Mouse (Mus musculus): ENCODE measurements around the gene Tldc2. TPM values are rescaled to one million over a fixed set of nuclear protein-coding genes. Genes with fewer than 3 reads are reported as not detected.

Tldc2 gene
- polyA plus RNA-seq, 1 experiment from 2014 or later, result not detected

DNA sequence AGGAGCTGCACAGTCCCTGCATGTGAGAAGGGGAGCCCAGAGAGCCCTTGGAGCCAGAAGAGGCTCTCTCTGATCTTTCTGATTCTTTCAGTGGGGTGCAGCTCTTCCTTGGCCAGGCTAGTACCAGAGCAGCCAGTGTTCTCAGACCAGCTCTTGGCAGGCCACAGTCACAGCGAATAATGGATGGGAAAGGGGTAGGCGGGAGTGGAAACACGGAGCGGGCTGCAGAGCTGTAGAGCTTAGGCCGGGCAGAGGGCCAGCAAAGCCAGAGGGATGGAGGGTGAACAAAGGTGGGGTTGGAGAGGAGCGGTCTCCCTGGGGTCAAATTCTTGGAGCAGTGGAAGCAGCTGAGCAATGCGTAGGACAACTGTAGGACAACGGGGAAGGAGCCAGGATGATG, 5.2 kb downstream of the Tldc2 start:
- H3K4me2 ChIP-seq (ENCODE audit: low read length), result no peak overlapping the region
- H3K27me3 ChIP-seq (replicated peaks; ENCODE audit: control insufficient read depth, insufficient read depth, low read length), result no peaks in the 10 kb centered on the region
- ATAC-seq (replicated peaks; ENCODE audit: low FRiP score, low TSS enrichment, low read depth) (no peak), DNase-seq (ENCODE audit: low spot score) (no peak)
- no peak overlapping the region for H3K27ac ChIP-seq (ENCODE audit: low read depth)
- 42% methylated on average over 8 of the region's 8 CpGs for WGBS
- H3K36me3 ChIP-seq (ENCODE audit: control insufficient read depth, insufficient read depth, low read length), result 0 out of 2 replicates have a peak, but pooled peaks cover 8% of the 10 kb centered on the region
- H3K4me1 ChIP-seq (replicated peaks; ENCODE audit: control insufficient read depth, insufficient read depth, low read length), result peaks cover 5% of the 10 kb centered on the region; the same call in 1 of the 2 replicates
- H3K9ac ChIP-seq (ENCODE audit: low read length), result no peak overlapping the region
- no peak overlapping the region for H3K4me3 ChIP-seq (ENCODE audit: low read depth, low read length)
- no peaks in the 10 kb centered on the region for H3K9me3 ChIP-seq (ENCODE audit: control insufficient read depth, low read length)

DNA sequence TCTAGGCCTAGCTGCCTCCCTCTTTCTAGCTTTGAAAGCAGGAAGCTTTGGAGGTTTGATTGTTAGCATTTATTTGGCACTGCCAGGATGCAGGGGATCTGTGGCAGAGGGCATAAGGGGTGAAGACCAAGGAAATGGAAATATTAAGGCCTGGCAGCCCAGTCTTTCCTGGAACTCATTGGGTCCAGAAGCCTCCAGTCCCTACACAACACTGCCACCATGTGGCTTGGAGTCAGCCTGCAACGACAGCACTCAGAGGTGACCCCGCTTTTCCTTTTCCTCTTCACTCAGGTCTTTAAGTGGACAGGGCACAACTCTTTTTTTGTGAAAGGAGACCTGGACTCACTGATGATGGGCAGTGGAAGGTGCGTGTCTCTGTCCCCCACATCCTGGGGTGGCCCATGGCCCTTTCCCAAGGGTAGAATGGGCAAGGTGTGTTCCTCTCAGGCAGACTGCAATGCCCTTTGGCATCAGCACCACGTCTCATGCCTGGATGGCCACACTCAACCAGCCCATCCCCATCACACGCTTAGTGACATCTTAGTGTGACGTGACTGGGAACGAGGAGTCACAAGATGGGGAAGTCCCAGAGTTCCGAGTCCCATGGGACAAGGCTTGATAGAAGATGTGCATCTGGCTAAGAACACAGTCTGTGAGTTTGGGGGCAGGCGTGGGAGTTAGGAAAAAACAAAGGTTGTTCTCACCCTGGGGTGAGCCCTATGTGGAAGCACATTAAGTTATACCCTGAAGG, 8.3 kb downstream of the Tldc2 start:
- 65% methylated on average over 9 of the region's 9 CpGs for whole genome bisulfite sequencing
- ATAC-seq (replicated peaks; ENCODE audit: low FRiP score, low TSS enrichment, low read depth) (peak; percentile 50; the same call in 1 of the 2 replicates), DNase-seq (ENCODE audit: low spot score) (peak; percentile 84)
- no peak overlapping the region for H3K4me3 ChIP-seq (ENCODE audit: low read depth, low read length)
- peaks cover 18% of the 10 kb centered on the region for H3K36me3 ChIP-seq (ENCODE audit: control insufficient read depth, insufficient read depth, low read length)
- no peak overlapping the region for H3K27ac ChIP-seq (ENCODE audit: low read depth)
- H3K4me2 ChIP-seq (ENCODE audit: low read length), result no peak overlapping the region
- no peaks in the 10 kb centered on the region for H3K27me3 ChIP-seq (replicated peaks; ENCODE audit: control insufficient read depth, insufficient read depth, low read length)
- H3K4me1 ChIP-seq (replicated peaks; ENCODE audit: control insufficient read depth, insufficient read depth, low read length), result peaks cover 5% of the 10 kb centered on the region; the same call in 1 of the 2 replicates
- no peaks in the 10 kb centered on the region for H3K9me3 ChIP-seq (ENCODE audit: control insufficient read depth, low read length)
- H3K9ac ChIP-seq (ENCODE audit: low read length), result no peak overlapping the region

- DNase-seq (ENCODE audit: low spot score) (no peak), ATAC-seq (replicated peaks; ENCODE audit: low FRiP score, low TSS enrichment, low read depth) (no peak)
- Histone ChIP-seq H3K4me1 (replicated peaks; ENCODE audit: control insufficient read depth, insufficient read depth, low read length) (no peaks in the 10 kb centered on the region), H3K9me3 (ENCODE audit: control insufficient read depth, low read length) (no peaks in the 10 kb centered on the region), H3K4me3 (ENCODE audit: low read depth, low read length) (no peak overlapping the region), H3K27ac (ENCODE audit: low read depth) (no peak overlapping the region), H3K36me3 (ENCODE audit: control insufficient read depth, insufficient read depth, low read length) (peaks cover 46% of the 10 kb centered on the region), H3K4me2 (ENCODE audit: low read length) (no peak overlapping the region), H3K9ac (ENCODE audit: low read length) (no peak overlapping the region), H3K27me3 (replicated peaks; ENCODE audit: control insufficient read depth, insufficient read depth, low read length) (no peaks in the 10 kb centered on the region)
- 83% methylated on average over 12 of the region's 12 CpGs for WGBS
Observed at GRCm38 (mm10) chr2:157099532-157100318, 12.9 kb downstream of the Tldc2 start.

DNA sequence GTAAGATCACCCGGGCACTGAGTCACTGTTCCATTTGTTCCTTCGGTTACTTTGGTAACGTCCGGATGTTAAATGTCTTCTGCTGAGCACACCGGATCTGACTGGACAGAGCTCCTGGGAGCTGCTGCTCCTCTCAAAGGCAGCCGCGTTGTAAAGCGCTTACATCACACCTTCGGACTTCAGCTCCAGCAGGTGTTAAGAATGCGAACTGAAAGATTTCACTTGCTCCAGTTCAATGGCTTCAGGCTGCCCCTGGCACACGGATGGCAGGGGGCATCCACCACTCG, 13.4 kb downstream of the Tldc2 start:
- Histone ChIP-seq H3K36me3 (ENCODE audit: control insufficient read depth, insufficient read depth, low read length) (peaks cover 50% of the 10 kb centered on the region), H3K4me3 (ENCODE audit: low read depth, low read length) (no peak overlapping the region), H3K4me2 (ENCODE audit: low read length) (no peak overlapping the region), H3K9ac (ENCODE audit: low read length) (no peak overlapping the region), H3K27ac (ENCODE audit: low read depth) (no peak overlapping the region), H3K27me3 (replicated peaks; ENCODE audit: control insufficient read depth, insufficient read depth, low read length) (no peaks in the 10 kb centered on the region), H3K4me1 (replicated peaks; ENCODE audit: control insufficient read depth, insufficient read depth, low read length) (no peaks in the 10 kb centered on the region), H3K9me3 (ENCODE audit: control insufficient read depth, low read length) (no peaks in the 10 kb centered on the region)
- 85% methylated on average over 12 of the region's 12 CpGs for WGBS
- ATAC-seq (replicated peaks; ENCODE audit: low FRiP score, low TSS enrichment, low read depth) (no peak), DNase-seq (ENCODE audit: low spot score) (no peak)

DNA sequence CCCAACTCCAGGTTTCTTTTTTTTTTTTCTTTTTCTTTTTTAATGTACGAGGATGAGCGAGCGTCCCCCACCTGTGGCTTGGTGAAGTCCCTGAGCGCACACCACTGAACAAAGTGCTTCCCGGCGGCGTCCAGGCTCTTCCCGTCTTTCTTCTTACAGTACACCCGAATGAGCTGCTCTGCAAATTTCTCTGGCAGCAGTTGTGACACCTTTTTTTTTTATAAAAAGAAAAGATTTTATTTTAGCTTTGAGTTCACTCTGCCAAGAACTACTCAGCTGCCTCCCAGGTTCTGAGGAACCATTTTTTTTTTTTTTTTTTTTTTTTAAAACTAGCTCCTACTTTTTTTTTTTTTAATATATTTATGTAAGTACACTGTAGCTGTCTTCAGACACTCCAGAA, 14.8 kb downstream of the Tldc2 start:
- DNase-seq (ENCODE audit: low spot score), result no peak
- H3K27ac ChIP-seq (ENCODE audit: low read depth), result no peak overlapping the region
- no peak for ATAC-seq (replicated peaks; ENCODE audit: low FRiP score, low TSS enrichment, low read depth)
- 99% methylated on average over 9 of the region's 9 CpGs for WGBS
- H3K4me1 ChIP-seq (replicated peaks; ENCODE audit: control insufficient read depth, insufficient read depth, low read length), result no peaks in the 10 kb centered on the region
- no peaks in the 10 kb centered on the region for H3K9me3 ChIP-seq (ENCODE audit: control insufficient read depth, low read length)
- no peak overlapping the region for H3K4me3 ChIP-seq (ENCODE audit: low read depth, low read length)
- no peaks in the 10 kb centered on the region for H3K27me3 ChIP-seq (replicated peaks; ENCODE audit: control insufficient read depth, insufficient read depth, low read length)
- no peak overlapping the region for H3K9ac ChIP-seq (ENCODE audit: low read length)
- H3K4me2 ChIP-seq (ENCODE audit: low read length), result no peak overlapping the region
- H3K36me3 ChIP-seq (ENCODE audit: control insufficient read depth, insufficient read depth, low read length), result peaks cover 57% of the 10 kb centered on the region

- Histone ChIP-seq H3K4me1 (replicated peaks; ENCODE audit: control insufficient read depth, insufficient read depth, low read length) (no peaks in the 10 kb centered on the region), H3K27me3 (replicated peaks; ENCODE audit: control insufficient read depth, insufficient read depth, low read length) (no peaks in the 10 kb centered on the region), H3K36me3 (ENCODE audit: control insufficient read depth, insufficient read depth, low read length) (peaks cover 58% of the 10 kb centered on the region), H3K9ac (ENCODE audit: low read length) (no peak overlapping the region), H3K4me2 (ENCODE audit: low read length) (no peak overlapping the region), H3K4me3 (ENCODE audit: low read depth, low read length) (no peak overlapping the region), H3K9me3 (ENCODE audit: control insufficient read depth, low read length) (no peaks in the 10 kb centered on the region), H3K27ac (ENCODE audit: low read depth) (no peak overlapping the region)
- DNase-seq (ENCODE audit: low spot score) (no peak), ATAC-seq (replicated peaks; ENCODE audit: low FRiP score, low TSS enrichment, low read depth) (no peak)
- WGBS, result 62% methylated on average over 2 of the region's 2 CpGs
Observed at GRCm38 (mm10) chr2:157102256-157102655, 15.4 kb downstream of the Tldc2 start.

- no peak overlapping the region for H3K9ac ChIP-seq (ENCODE audit: low read length)
- H3K4me3 ChIP-seq (ENCODE audit: low read depth, low read length), result no peak overlapping the region
- DNase-seq (ENCODE audit: low spot score), result no peak
- peaks cover 65% of the 10 kb centered on the region for H3K36me3 ChIP-seq (ENCODE audit: control insufficient read depth, insufficient read depth, low read length)
- no peak overlapping the region for H3K4me2 ChIP-seq (ENCODE audit: low read length)
- no peak overlapping the region for H3K27ac ChIP-seq (ENCODE audit: low read depth)
- no peaks in the 10 kb centered on the region for H3K4me1 ChIP-seq (replicated peaks; ENCODE audit: control insufficient read depth, insufficient read depth, low read length)
- 84% methylated on average over 8 of the region's 8 CpGs for WGBS
- no peak for ATAC-seq (replicated peaks; ENCODE audit: low FRiP score, low TSS enrichment, low read depth)
- H3K9me3 ChIP-seq (ENCODE audit: control insufficient read depth, low read length), result no peaks in the 10 kb centered on the region
- H3K27me3 ChIP-seq (replicated peaks; ENCODE audit: control insufficient read depth, insufficient read depth, low read length), result no peaks in the 10 kb centered on the region
Observed at GRCm38 (mm10) chr2:157104454-157104853, 17.6 kb downstream of the Tldc2 start.

DNA sequence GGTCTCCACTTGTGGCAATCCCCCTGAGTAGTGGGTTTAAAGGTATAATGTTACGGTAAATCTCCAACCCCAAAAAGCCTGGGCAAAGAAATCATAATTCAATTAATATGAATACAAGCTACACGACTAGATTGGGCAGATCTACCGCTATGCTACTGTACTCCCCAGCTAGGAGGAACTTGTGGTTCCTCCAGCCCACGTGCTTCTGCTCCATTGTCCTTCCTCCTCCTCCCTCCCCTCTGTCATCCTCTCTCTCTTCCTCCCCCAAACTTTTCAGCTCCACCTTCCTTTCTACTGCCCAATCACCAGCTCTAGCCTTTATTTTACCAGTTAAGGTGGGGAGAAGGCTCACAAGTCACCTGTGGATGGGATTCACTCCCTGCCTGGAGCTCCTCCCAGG, 21.4 kb downstream of the Tldc2 start:
- Histone ChIP-seq H3K36me3 (ENCODE audit: control insufficient read depth, insufficient read depth, low read length) (peaks cover 65% of the 10 kb centered on the region), H3K27me3 (replicated peaks; ENCODE audit: control insufficient read depth, insufficient read depth, low read length) (no peaks in the 10 kb centered on the region), H3K4me3 (ENCODE audit: low read depth, low read length) (no peak overlapping the region), H3K27ac (ENCODE audit: low read depth) (no peak overlapping the region), H3K4me1 (replicated peaks; ENCODE audit: control insufficient read depth, insufficient read depth, low read length) (no peaks in the 10 kb centered on the region), H3K9me3 (ENCODE audit: control insufficient read depth, low read length) (no peaks in the 10 kb centered on the region), H3K9ac (ENCODE audit: low read length) (no peak overlapping the region), H3K4me2 (ENCODE audit: low read length) (no peak overlapping the region)
- 87% methylated on average over 4 of the region's 4 CpGs for WGBS
- DNase-seq (ENCODE audit: low spot score), result no peak
- ATAC-seq (replicated peaks; ENCODE audit: low FRiP score, low TSS enrichment, low read depth), result no peak

GRCm38 (mm10) chr2:157116964-157117363, 30.1 kb downstream of the Tldc2 start:
- 22% methylated on average over 3 of the region's 3 CpGs for whole genome bisulfite sequencing
- Histone ChIP-seq H3K9me3 (ENCODE audit: control insufficient read depth, low read length) (no peaks in the 10 kb centered on the region), H3K4me1 (replicated peaks; ENCODE audit: control insufficient read depth, insufficient read depth, low read length) (no peaks in the 10 kb centered on the region), H3K27me3 (replicated peaks; ENCODE audit: control insufficient read depth, insufficient read depth, low read length) (no peaks in the 10 kb centered on the region), H3K9ac (ENCODE audit: low read length) (no peak overlapping the region), H3K4me2 (ENCODE audit: low read length) (no peak overlapping the region), H3K4me3 (ENCODE audit: low read depth, low read length) (no peak overlapping the region), H3K36me3 (ENCODE audit: control insufficient read depth, insufficient read depth, low read length) (peaks cover 47% of the 10 kb centered on the region), H3K27ac (ENCODE audit: low read depth) (no peak overlapping the region)
- ATAC-seq (replicated peaks; ENCODE audit: low FRiP score, low TSS enrichment, low read depth) (no peak), DNase-seq (ENCODE audit: low spot score) (no peak)
